Mouse (Mus musculus) CH12.LX (cell line): Measurements from ENCODE around the gene Rab3ip.

Source experiments
- CTCF ChIP-seq, 2 experiments: IDR thresholded peaks in 1 of 2; conservative IDR thresholded peaks in 1 of 2; 2 replicates each; pipeline ENCODE4 v1.5.1; 2011 to 2012; ENCODE audit warnings: low read depth in 2 of 2, low read length in 2 of 2, improper control_type of control experiment in 1 of 2, inconsistent platforms in 1 of 2, mild to moderate bottlenecking in 1 of 2, moderate library complexity in 1 of 2
- POLR2A ChIP-seq: IDR thresholded peaks from 2 replicates; pipeline ENCODE4 v1.6.1; 2011; ENCODE audit warnings: low read depth, mild to moderate bottlenecking, improper control_type of control experiment, low read length
- USF2 ChIP-seq: conservative IDR thresholded peaks from 2 replicates; pipeline ENCODE4 v1.6.1; 2011; ENCODE audit warnings: low read depth, low read length, improper control_type of control experiment

DNA sequence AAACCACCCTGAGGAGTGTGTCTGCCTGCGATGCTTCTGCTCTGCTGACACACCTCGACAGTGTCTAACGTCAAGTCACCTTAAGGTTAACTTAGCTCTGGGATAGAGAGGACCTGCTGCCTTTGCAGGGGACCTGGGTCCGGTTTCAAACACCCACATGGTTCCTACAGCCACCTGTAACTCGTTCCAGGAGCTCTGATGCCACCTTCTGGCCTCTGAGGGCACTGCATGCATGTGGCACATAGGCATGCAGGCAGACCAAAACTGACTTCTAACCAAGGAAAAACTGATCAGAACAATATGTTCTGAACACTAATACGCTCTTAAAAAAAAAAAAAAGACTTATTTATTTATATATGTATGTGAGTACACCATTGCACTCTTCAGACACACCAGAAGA is 7.5 kb downstream of the Rab3ip start:
- peak in 1 of 2 experiments; percentile 46; a peak in 3 of 4 replicates for TF ChIP-seq CTCF (conservative IDR thresholded peaks at IDR 0.05 in 1 of 2, IDR thresholded peaks at IDR 0.05 in 1 of 2; ENCODE audit: low read depth in 2 of 2, low read length in 2 of 2)
- no peak for TF ChIP-seq POLR2A
- no peak for TF ChIP-seq USF2
